Mouse (Mus musculus): ENCODE data around the gene St3gal5. TPM values are rescaled to one million over a fixed set of nuclear protein-coding genes. Genes with fewer than 3 reads are reported as not detected.
A peak's percentile ranks its signal among the peaks of the same experiment; 100 is the strongest.

St3gal5 gene
- polyA plus RNA-seq, 1 experiment = 27.7 TPM

GRCm38 (mm10) chr6:72078178-72078577 lies 19.2 kb upstream of the St3gal5 start:
- Histone ChIP-seq H3K4me1 (ENCODE audit: control insufficient read depth, insufficient read depth, low read length) (peaks cover 3% of the 10 kb centered on the region), H3K36me3 (ENCODE audit: control insufficient read depth, insufficient read depth, low read length) (no peaks in the 10 kb centered on the region), H3K27me3 (ENCODE audit: control insufficient read depth, insufficient read depth, low read length) (no peaks in the 10 kb centered on the region), H3K27ac (ENCODE audit: control insufficient read depth, insufficient read depth, low read depth, low read length) (no peak overlapping the region), H3K4me3 (ENCODE audit: control insufficient read depth, low read depth, low read length) (no peak overlapping the region)
- TF ChIP-seq CTCF (IDR thresholded peaks at IDR 0.05; ENCODE audit: control insufficient read depth, insufficient read depth, insufficient replicate concordance, low read depth, low read length) = no peak
- no peak for TF ChIP-seq POLR2A (IDR thresholded peaks at IDR 0.05; ENCODE audit: control insufficient read depth, low read depth, low read length)

- Histone ChIP-seq H3K4me3 (ENCODE audit: control insufficient read depth, low read depth, low read length) (no peak overlapping the region), H3K4me1 (ENCODE audit: control insufficient read depth, insufficient read depth, low read length) (peaks cover 3% of the 10 kb centered on the region), H3K36me3 (ENCODE audit: control insufficient read depth, insufficient read depth, low read length) (no peaks in the 10 kb centered on the region), H3K27me3 (ENCODE audit: control insufficient read depth, insufficient read depth, low read length) (no peaks in the 10 kb centered on the region), H3K27ac (ENCODE audit: control insufficient read depth, insufficient read depth, low read depth, low read length) (no peak overlapping the region)
- TF ChIP-seq CTCF (IDR thresholded peaks at IDR 0.05; ENCODE audit: control insufficient read depth, insufficient read depth, insufficient replicate concordance, low read depth, low read length) = no peak
- TF ChIP-seq POLR2A (IDR thresholded peaks at IDR 0.05; ENCODE audit: control insufficient read depth, low read depth, low read length) = no peak
Observed at GRCm38 (mm10) chr6:72081318-72082024, 15.9 kb upstream of the St3gal5 start.

- Histone ChIP-seq H3K4me3 (ENCODE audit: control insufficient read depth, low read depth, low read length) (no peak overlapping the region), H3K36me3 (ENCODE audit: control insufficient read depth, insufficient read depth, low read length) (no peaks in the 10 kb centered on the region), H3K4me1 (ENCODE audit: control insufficient read depth, insufficient read depth, low read length) (peaks cover 3% of the 10 kb centered on the region; the same call in 1 of the 2 replicates), H3K27me3 (ENCODE audit: control insufficient read depth, insufficient read depth, low read length) (no peaks in the 10 kb centered on the region), H3K27ac (ENCODE audit: control insufficient read depth, insufficient read depth, low read depth, low read length) (no peak overlapping the region)
- no peak for TF ChIP-seq CTCF (IDR thresholded peaks at IDR 0.05; ENCODE audit: control insufficient read depth, insufficient read depth, insufficient replicate concordance, low read depth, low read length)
- TF ChIP-seq POLR2A (IDR thresholded peaks at IDR 0.05; ENCODE audit: control insufficient read depth, low read depth, low read length) = no peak
Observed at GRCm38 (mm10) chr6:72087402-72087801, 10.0 kb upstream of the St3gal5 start.

- Histone ChIP-seq H3K4me3 (ENCODE audit: control insufficient read depth, low read depth, low read length) (no peak overlapping the region), H3K27ac (ENCODE audit: control insufficient read depth, insufficient read depth, low read depth, low read length) (no peak overlapping the region), H3K27me3 (ENCODE audit: control insufficient read depth, insufficient read depth, low read length) (no peaks in the 10 kb centered on the region), H3K36me3 (ENCODE audit: control insufficient read depth, insufficient read depth, low read length) (no peaks in the 10 kb centered on the region), H3K4me1 (ENCODE audit: control insufficient read depth, insufficient read depth, low read length) (peaks cover 3% of the 10 kb centered on the region; the same call in 1 of the 2 replicates)
- TF ChIP-seq CTCF (IDR thresholded peaks at IDR 0.05; ENCODE audit: control insufficient read depth, insufficient read depth, insufficient replicate concordance, low read depth, low read length) = no peak
- TF ChIP-seq POLR2A (IDR thresholded peaks at IDR 0.05; ENCODE audit: control insufficient read depth, low read depth, low read length) = no peak
Observed at GRCm38 (mm10) chr6:72089865-72090264, 7.5 kb upstream of the St3gal5 start.

- no peak overlapping the region for H3K27ac ChIP-seq (ENCODE audit: control insufficient read depth, insufficient read depth, low read depth, low read length)
- H3K4me3 ChIP-seq (ENCODE audit: control insufficient read depth, low read depth, low read length) = no peak overlapping the region
- no peaks in the 10 kb centered on the region for H3K27me3 ChIP-seq (ENCODE audit: control insufficient read depth, insufficient read depth, low read length)
- peaks cover 3% of the 10 kb centered on the region; the same call in 1 of the 2 replicates for H3K4me1 ChIP-seq (ENCODE audit: control insufficient read depth, insufficient read depth, low read length)
- H3K36me3 ChIP-seq (ENCODE audit: control insufficient read depth, insufficient read depth, low read length) = no peaks in the 10 kb centered on the region
- TF ChIP-seq POLR2A (IDR thresholded peaks at IDR 0.05; ENCODE audit: control insufficient read depth, low read depth, low read length) (no peak), CTCF (IDR thresholded peaks at IDR 0.05; ENCODE audit: control insufficient read depth, insufficient read depth, insufficient replicate concordance, low read depth, low read length) (no peak)
Observed at GRCm38 (mm10) chr6:72091007-72091406, 6.4 kb upstream of the St3gal5 start.

- no peak overlapping the region for H3K4me3 ChIP-seq (ENCODE audit: control insufficient read depth, low read depth, low read length)
- no peak for TF ChIP-seq POLR2A (IDR thresholded peaks at IDR 0.05; ENCODE audit: control insufficient read depth, low read depth, low read length)
- no peak for TF ChIP-seq CTCF (IDR thresholded peaks at IDR 0.05; ENCODE audit: control insufficient read depth, insufficient read depth, insufficient replicate concordance, low read depth, low read length)
- H3K4me1 ChIP-seq (ENCODE audit: control insufficient read depth, insufficient read depth, low read length) = peaks cover 12% of the 10 kb centered on the region
- no peaks in the 10 kb centered on the region for H3K27me3 ChIP-seq (ENCODE audit: control insufficient read depth, insufficient read depth, low read length)
- no peaks in the 10 kb centered on the region for H3K36me3 ChIP-seq (ENCODE audit: control insufficient read depth, insufficient read depth, low read length)
- no peak overlapping the region for H3K27ac ChIP-seq (ENCODE audit: control insufficient read depth, insufficient read depth, low read depth, low read length)
Observed at GRCm38 (mm10) chr6:72093121-72093520, 4.3 kb upstream of the St3gal5 start.

- no peak overlapping the region for H3K4me3 ChIP-seq (ENCODE audit: control insufficient read depth, low read depth, low read length)
- H3K4me1 ChIP-seq (ENCODE audit: control insufficient read depth, insufficient read depth, low read length) = peaks cover 10% of the 10 kb centered on the region
- H3K36me3 ChIP-seq (ENCODE audit: control insufficient read depth, insufficient read depth, low read length) = no peaks in the 10 kb centered on the region
- no peaks in the 10 kb centered on the region for H3K27me3 ChIP-seq (ENCODE audit: control insufficient read depth, insufficient read depth, low read length)
- H3K27ac ChIP-seq (ENCODE audit: control insufficient read depth, insufficient read depth, low read depth, low read length) = peak overlapping the region; percentile 74; the same call in 1 of the 2 replicates
- TF ChIP-seq POLR2A (IDR thresholded peaks at IDR 0.05; ENCODE audit: control insufficient read depth, low read depth, low read length) (no peak), CTCF (IDR thresholded peaks at IDR 0.05; ENCODE audit: control insufficient read depth, insufficient read depth, insufficient replicate concordance, low read depth, low read length) (no peak)
Observed at GRCm38 (mm10) chr6:72096217-72096616, 1.2 kb upstream of the St3gal5 start.
